Mouse (Mus musculus): ENCODE data around the gene Psmb10. TPM values are rescaled to one million over a fixed set of nuclear protein-coding genes. Genes with fewer than 3 reads are reported as not detected.

Psmb10 gene
- 68.7 TPM for polyA plus RNA-seq (2014; fragmentation: Illumina TruSeq; extraction: RNeasy Lipid Tissue Mini Kit (QIAGEN cat#74804); ENCODE audit: low read depth, low replicate concordance)

GRCm38 (mm10) chr8:105938306-105938669, at the start of gene Psmb10:
Gene Psmb10, minus strand, starts transcription at chr8:105938444.

GRCm38 (mm10) chr8:105979325-105979724, 41.1 kb upstream of the Psmb10 start, which contains the start of gene Dpep3:
Gene Dpep3, minus strand, starts transcription at chr8:105979429.

GRCm38 (mm10) chr8:105965905-105966341, 27.7 kb upstream of the Psmb10 start, which contains the start of gene Slc12a4:
Gene Slc12a4, minus strand, starts transcription at chr8:105966097.

GRCm38 (mm10) chr8:105943321-105943739, 5.1 kb upstream of the Psmb10 start, which contains the start of gene Lcat:
Gene Lcat, minus strand, starts transcription at chr8:105943382.

GRCm38 (mm10) chr8:105933762-105934161, 4.5 kb downstream of the Psmb10 start, which contains the start of gene Ctrl:
Gene Ctrl, minus strand, starts transcription at chr8:105933862.

GRCm38 (mm10) chr8:105900180-105900940, 37.9 kb downstream of the Psmb10 start, which contains the start of gene Pskh1:
Gene Pskh1, plus strand, starts transcription at chr8:105900441.

GRCm38 (mm10) chr8:105893339-105893738, 44.9 kb downstream of the Psmb10 start, which contains the start of gene Nrn1l:
Gene Nrn1l, plus strand, starts transcription at chr8:105893567.

Other genes with a start within 250 kb of the Psmb10 start
- 14.5 TPM for gene Acd, start 237.3 kb downstream of the Psmb10 start, polyA plus RNA-seq (2014; fragmentation: Illumina TruSeq; extraction: RNeasy Lipid Tissue Mini Kit (QIAGEN cat#74804); ENCODE audit: low read depth, low replicate concordance)
- gene Pard6a, start 237.3 kb downstream of the Psmb10 start, polyA plus RNA-seq (2014; fragmentation: Illumina TruSeq; extraction: RNeasy Lipid Tissue Mini Kit (QIAGEN cat#74804); ENCODE audit: low read depth, low replicate concordance) = 13.2 TPM
- not detected for gene 4933405L10Rik, start 230.8 kb downstream of the Psmb10 start, polyA plus RNA-seq (2014; fragmentation: Illumina TruSeq; extraction: RNeasy Lipid Tissue Mini Kit (QIAGEN cat#74804); ENCODE audit: low read depth, low replicate concordance)
- gene Enkd1, start 230.2 kb downstream of the Psmb10 start, polyA plus RNA-seq (2014; fragmentation: Illumina TruSeq; extraction: RNeasy Lipid Tissue Mini Kit (QIAGEN cat#74804); ENCODE audit: low read depth, low replicate concordance) = 1.3 TPM
- 3.5 TPM for gene Gfod2, start 179.8 kb downstream of the Psmb10 start, polyA plus RNA-seq (2014; fragmentation: Illumina TruSeq; extraction: RNeasy Lipid Tissue Mini Kit (QIAGEN cat#74804); ENCODE audit: low read depth, low replicate concordance)
- gene Ranbp10, start 111.1 kb downstream of the Psmb10 start, polyA plus RNA-seq (2014; fragmentation: Illumina TruSeq; extraction: RNeasy Lipid Tissue Mini Kit (QIAGEN cat#74804); ENCODE audit: low read depth, low replicate concordance) = 17.0 TPM
- not detected for gene Tsnaxip1, start 110.7 kb downstream of the Psmb10 start, polyA plus RNA-seq (2014; fragmentation: Illumina TruSeq; extraction: RNeasy Lipid Tissue Mini Kit (QIAGEN cat#74804); ENCODE audit: low read depth, low replicate concordance)
- gene Cenpt, start 85.2 kb downstream of the Psmb10 start, polyA plus RNA-seq (2014; fragmentation: Illumina TruSeq; extraction: RNeasy Lipid Tissue Mini Kit (QIAGEN cat#74804); ENCODE audit: low read depth, low replicate concordance) = 3.3 TPM
- gene Thap11, start 83.3 kb downstream of the Psmb10 start, polyA plus RNA-seq (2014; fragmentation: Illumina TruSeq; extraction: RNeasy Lipid Tissue Mini Kit (QIAGEN cat#74804); ENCODE audit: low read depth, low replicate concordance) = 30.4 TPM
- 108 TPM for gene Nutf2, start 77.9 kb downstream of the Psmb10 start, polyA plus RNA-seq (2014; fragmentation: Illumina TruSeq; extraction: RNeasy Lipid Tissue Mini Kit (QIAGEN cat#74804); ENCODE audit: low read depth, low replicate concordance)
- 29.2 TPM for gene Edc4, start 57.6 kb downstream of the Psmb10 start, polyA plus RNA-seq (2014; fragmentation: Illumina TruSeq; extraction: RNeasy Lipid Tissue Mini Kit (QIAGEN cat#74804); ENCODE audit: low read depth, low replicate concordance)
- gene Nrn1l, start 44.9 kb downstream of the Psmb10 start, polyA plus RNA-seq (2014; fragmentation: Illumina TruSeq; extraction: RNeasy Lipid Tissue Mini Kit (QIAGEN cat#74804); ENCODE audit: low read depth, low replicate concordance) = not detected
- gene Pskh1, start 38.0 kb downstream of the Psmb10 start, polyA plus RNA-seq (2014; fragmentation: Illumina TruSeq; extraction: RNeasy Lipid Tissue Mini Kit (QIAGEN cat#74804); ENCODE audit: low read depth, low replicate concordance) = 18.1 TPM
- gene Ctrl, start 4.6 kb downstream of the Psmb10 start, polyA plus RNA-seq (2014; fragmentation: Illumina TruSeq; extraction: RNeasy Lipid Tissue Mini Kit (QIAGEN cat#74804); ENCODE audit: low read depth, low replicate concordance) = not detected
- 2.0 TPM for gene Lcat, start 4.9 kb upstream of the Psmb10 start, polyA plus RNA-seq (2014; fragmentation: Illumina TruSeq; extraction: RNeasy Lipid Tissue Mini Kit (QIAGEN cat#74804); ENCODE audit: low read depth, low replicate concordance)
- gene Slc12a4, start 27.7 kb upstream of the Psmb10 start, polyA plus RNA-seq (2014; fragmentation: Illumina TruSeq; extraction: RNeasy Lipid Tissue Mini Kit (QIAGEN cat#74804); ENCODE audit: low read depth, low replicate concordance) = 42.3 TPM
- gene Dpep3, start 41.0 kb upstream of the Psmb10 start, polyA plus RNA-seq (2014; fragmentation: Illumina TruSeq; extraction: RNeasy Lipid Tissue Mini Kit (QIAGEN cat#74804); ENCODE audit: low read depth, low replicate concordance) = not detected
- 13.7 TPM for gene Dus2, start 52.9 kb upstream of the Psmb10 start, polyA plus RNA-seq (2014; fragmentation: Illumina TruSeq; extraction: RNeasy Lipid Tissue Mini Kit (QIAGEN cat#74804); ENCODE audit: low read depth, low replicate concordance)
- not detected for gene Dpep2nb, start 67.5 kb upstream of the Psmb10 start, polyA plus RNA-seq (2014; fragmentation: Illumina TruSeq; extraction: RNeasy Lipid Tissue Mini Kit (QIAGEN cat#74804); ENCODE audit: low read depth, low replicate concordance)
- 9.2 TPM for gene Ddx28, start 73.4 kb upstream of the Psmb10 start, polyA plus RNA-seq (2014; fragmentation: Illumina TruSeq; extraction: RNeasy Lipid Tissue Mini Kit (QIAGEN cat#74804); ENCODE audit: low read depth, low replicate concordance)
- gene Nfatc3, start 120.4 kb upstream of the Psmb10 start, polyA plus RNA-seq (2014; fragmentation: Illumina TruSeq; extraction: RNeasy Lipid Tissue Mini Kit (QIAGEN cat#74804); ENCODE audit: low read depth, low replicate concordance) = 13.4 TPM
- 2.0 TPM for gene Esrp2, start 198.5 kb upstream of the Psmb10 start, polyA plus RNA-seq (2014; fragmentation: Illumina TruSeq; extraction: RNeasy Lipid Tissue Mini Kit (QIAGEN cat#74804); ENCODE audit: low read depth, low replicate concordance)
- 7.5 TPM for gene Pla2g15, start 212.0 kb upstream of the Psmb10 start, polyA plus RNA-seq (2014; fragmentation: Illumina TruSeq; extraction: RNeasy Lipid Tissue Mini Kit (QIAGEN cat#74804); ENCODE audit: low read depth, low replicate concordance)
- 10.4 TPM for gene Slc7a6, start 230.4 kb upstream of the Psmb10 start, polyA plus RNA-seq (2014; fragmentation: Illumina TruSeq; extraction: RNeasy Lipid Tissue Mini Kit (QIAGEN cat#74804); ENCODE audit: low read depth, low replicate concordance)